Mouse (Mus musculus): Measurements from ENCODE around the gene Aadac.

DNA sequence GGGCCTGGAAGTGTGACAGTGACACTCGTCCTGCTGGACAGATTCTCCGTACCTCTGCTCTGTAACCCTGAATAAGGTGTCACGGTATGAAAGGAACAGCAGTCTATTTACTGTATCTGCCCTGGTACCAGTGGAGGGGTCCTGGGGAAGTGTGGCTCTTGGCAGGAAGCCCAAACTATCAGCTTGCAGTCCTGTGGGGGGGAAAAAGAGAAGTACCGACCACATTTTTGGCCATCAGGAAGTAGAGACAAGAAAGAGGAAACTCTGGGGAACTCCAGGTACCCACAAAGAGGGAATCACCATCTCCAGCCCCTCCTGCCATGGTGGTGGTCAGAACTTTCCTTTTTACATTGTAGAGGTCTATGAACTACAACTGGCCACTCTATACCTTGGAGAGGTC, 55.1 kb downstream of the Aadac start:
- TF ChIP-seq CTCF (IDR thresholded peaks at IDR 0.05; ENCODE audit: low read depth) (no peak), EP300 (IDR thresholded peaks at IDR 0.05; ENCODE audit: low read depth) (no peak)

All from liver, postnatal 0 days (tissue).